Mouse (Mus musculus): ENCODE measurements around the gene H2-DMb1. TPM values are rescaled to one million over a fixed set of nuclear protein-coding genes. Genes with fewer than 3 reads are reported as not detected.

H2-DMb1 gene
- total and polyA plus RNA-seq, 3 experiments, result 60.7 to 147 (median 102) TPM

DNA sequence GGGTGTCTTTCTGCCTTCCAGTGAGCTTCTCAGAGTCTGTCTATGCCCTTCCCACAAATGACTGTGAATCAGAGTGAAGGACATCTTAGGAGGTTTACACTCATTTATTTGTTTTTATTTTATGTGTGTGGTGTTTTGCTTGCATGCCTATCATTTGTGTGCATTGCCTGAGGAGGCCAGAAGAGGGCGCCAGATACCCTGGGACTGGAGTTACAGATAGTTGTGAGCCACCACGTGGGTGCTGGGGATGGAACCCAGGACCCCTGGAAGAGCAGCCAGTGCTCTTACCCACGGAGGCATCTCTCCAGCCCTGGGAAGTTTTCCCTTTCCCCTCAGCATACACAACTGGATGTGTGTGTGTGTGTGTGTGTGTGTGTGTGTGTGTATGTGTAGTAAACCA, 56.8 kb downstream of the H2-DMb1 start:
- Histone ChIP-seq H3K79me2 (replicated peaks; ENCODE audit: control insufficient read depth, extremely low read depth, insufficient read depth, poor library complexity, severe bottlenecking) (peaks cover 23% of the 10 kb centered on the region), H3K4me3 (replicated peaks in 1 of 3; ENCODE audit: low read depth in 2 of 3, low read length in 2 of 3, poor library complexity in 1 of 3) (no peak overlapping the region), H3K4me1 (ENCODE audit: control insufficient read depth in 1 of 2, insufficient read depth in 2 of 2) (peaks cover 6 to 25% of the 10 kb centered on the region in 2 experiments), H3K27me3 (replicated peaks) (no peaks in the 10 kb centered on the region), H3K4me2 (ENCODE audit: insufficient read depth, low read depth, poor library complexity, severe bottlenecking) (no peak overlapping the region), H3K27ac (ENCODE audit: insufficient read depth, low read depth) (no peak overlapping the region), H3K9ac (ENCODE audit: insufficient read depth, low read depth) (no peak overlapping the region), H3K36me3 (replicated peaks in 1 of 2; ENCODE audit: control insufficient read depth in 1 of 2, insufficient read depth in 1 of 2, low read length in 1 of 2) (peaks cover 67 to 80% of the 10 kb centered on the region in 2 experiments), H3K9me3 (replicated peaks; ENCODE audit: low read length) (peaks cover 8% of the 10 kb centered on the region)
- dilution Hi-C loops (cut with MboI; ENCODE audit: extremely low pct_ligation_motif_present, extremely low pct_unique_long_range_greater_than_20kb, low sequenced_read_pairs), result no loop called here
- no peak for TF ChIP-seq TBP (conservative IDR thresholded peaks at IDR 0.05; ENCODE audit: low read depth, low read length)
- no peak for TF ChIP-seq USF2 (conservative IDR thresholded peaks at IDR 0.05; ENCODE audit: low read depth, low read length)
- peak; percentile 27 to 45; a peak in 3 of 4 replicates for TF ChIP-seq CTCF (conservative IDR thresholded peaks at IDR 0.05 in 1 of 2, IDR thresholded peaks at IDR 0.05 in 1 of 2; ENCODE audit: low read depth in 2 of 2, low read length in 2 of 2)
- TF ChIP-seq PAX5 (IDR thresholded peaks at IDR 0.05; ENCODE audit: low read length), result no peak
- in situ Hi-C loops (cut with MboI; ENCODE audit: low pct_ligation_motif_present, low pct_unique_long_range_greater_than_20kb, low sequenced_read_pairs), result loop anchor here (5.0 kb wide), 1 partner anchor 32 kb away; no protein-coding TSS in a partner anchor
- no peak for DNase-seq (ENCODE audit: extremely low read depth)

Other genes starting within 250 kb of the H2-DMb1 start
Only the 20 nearest of the 32 such genes appear.
- 302 and 359 TPM in 2 replicates for gene Rps18, start 197.1 kb upstream of the H2-DMb1 start, total RNA-seq (2012; rRNA removed)
- 205 and 246 TPM in 2 replicates for gene Rps18, start 197.1 kb upstream of the H2-DMb1 start, total RNA-seq (2014; rRNA removed)
- 913 and 991 TPM in 2 replicates for gene Rps18, start 197.1 kb upstream of the H2-DMb1 start, polyA plus RNA-seq (2012; ENCODE audit: insufficient read length, low read depth)
- 1,488 and 1,753 TPM in 2 replicates for gene H2-K1, start 152.7 kb upstream of the H2-DMb1 start, total RNA-seq (2012; rRNA removed)
- gene H2-K1, start 152.7 kb upstream of the H2-DMb1 start, total RNA-seq (2014; rRNA removed), result 1,386 and 1,734 TPM in 2 replicates
- gene H2-K1, start 152.7 kb upstream of the H2-DMb1 start, polyA plus RNA-seq (2012; ENCODE audit: insufficient read length, low read depth), result 2,472 and 2,496 TPM in 2 replicates
- gene Ring1, start 128.4 kb upstream of the H2-DMb1 start, total RNA-seq (2012; rRNA removed), result 8.6 and 11.9 TPM in 2 replicates
- gene Ring1, start 128.4 kb upstream of the H2-DMb1 start, total RNA-seq (2014; rRNA removed), result 11.5 and 13.7 TPM in 2 replicates
- gene Ring1, start 128.4 kb upstream of the H2-DMb1 start, polyA plus RNA-seq (2012; ENCODE audit: insufficient read length, low read depth), result 18.0 and 23.1 TPM in 2 replicates
- 44.8 and 47.1 TPM in 2 replicates for gene H2-Ke6, start 125.0 kb upstream of the H2-DMb1 start, total RNA-seq (2012; rRNA removed)
- 20.4 and 20.8 TPM in 2 replicates for gene H2-Ke6, start 125.0 kb upstream of the H2-DMb1 start, total RNA-seq (2014; rRNA removed)
- 31.7 and 34.5 TPM in 2 replicates for gene H2-Ke6, start 125.0 kb upstream of the H2-DMb1 start, polyA plus RNA-seq (2012; ENCODE audit: insufficient read length, low read depth)
- 116 and 160 TPM in 2 replicates for gene Slc39a7, start 121.4 kb upstream of the H2-DMb1 start, total RNA-seq (2012; rRNA removed)
- 96.8 and 97.2 TPM in 2 replicates for gene Slc39a7, start 121.4 kb upstream of the H2-DMb1 start, total RNA-seq (2014; rRNA removed)
- gene Slc39a7, start 121.4 kb upstream of the H2-DMb1 start, polyA plus RNA-seq (2012; ENCODE audit: insufficient read length, low read depth), result 105 and 108 TPM in 2 replicates
- gene Rxrb, start 121.3 kb upstream of the H2-DMb1 start, total RNA-seq (2012; rRNA removed), result 42.7 and 47.7 TPM in 2 replicates
- gene Rxrb, start 121.3 kb upstream of the H2-DMb1 start, total RNA-seq (2014; rRNA removed), result 27.0 and 27.4 TPM in 2 replicates
- gene Rxrb, start 121.3 kb upstream of the H2-DMb1 start, polyA plus RNA-seq (2012; ENCODE audit: insufficient read length, low read depth), result 36.9 and 41.4 TPM in 2 replicates
- gene Col11a2, start 113.6 kb upstream of the H2-DMb1 start, total RNA-seq (2012; rRNA removed), result 6.0 and 7.6 TPM in 2 replicates
- gene Col11a2, start 113.6 kb upstream of the H2-DMb1 start, total RNA-seq (2014; rRNA removed), result 3.0 and 4.5 TPM in 2 replicates
- 5.8 and 7.2 TPM in 2 replicates for gene Col11a2, start 113.6 kb upstream of the H2-DMb1 start, polyA plus RNA-seq (2012; ENCODE audit: insufficient read length, low read depth)
- gene H2-Oa, start 60.7 kb upstream of the H2-DMb1 start, total RNA-seq (2012; rRNA removed), result 16.1 and 21.5 TPM in 2 replicates
- 32.8 and 42.7 TPM in 2 replicates for gene H2-Oa, start 60.7 kb upstream of the H2-DMb1 start, total RNA-seq (2014; rRNA removed)
- gene H2-Oa, start 60.7 kb upstream of the H2-DMb1 start, polyA plus RNA-seq (2012; ENCODE audit: insufficient read length, low read depth), result 30.5 and 40.4 TPM in 2 replicates
- gene H2-DMa, start 33.5 kb upstream of the H2-DMb1 start, total RNA-seq (2012; rRNA removed), result 67.7 and 77.4 TPM in 2 replicates
- gene H2-DMa, start 33.5 kb upstream of the H2-DMb1 start, total RNA-seq (2014; rRNA removed), result 114 and 119 TPM in 2 replicates
- gene H2-DMa, start 33.5 kb upstream of the H2-DMb1 start, polyA plus RNA-seq (2012; ENCODE audit: insufficient read length, low read depth), result 82.5 and 112 TPM in 2 replicates
- 101 and 125 TPM in 2 replicates for gene Brd2, start 30.4 kb upstream of the H2-DMb1 start, total RNA-seq (2012; rRNA removed)
- 137 and 141 TPM in 2 replicates for gene Brd2, start 30.4 kb upstream of the H2-DMb1 start, total RNA-seq (2014; rRNA removed)
- 247 and 252 TPM in 2 replicates for gene Brd2, start 30.4 kb upstream of the H2-DMb1 start, polyA plus RNA-seq (2012; ENCODE audit: insufficient read length, low read depth)
- 107 and 135 TPM in 2 replicates for gene H2-DMb2, start 9.8 kb upstream of the H2-DMb1 start, total RNA-seq (2012; rRNA removed)
- gene H2-DMb2, start 9.8 kb upstream of the H2-DMb1 start, total RNA-seq (2014; rRNA removed), result 173 and 199 TPM in 2 replicates
- gene H2-DMb2, start 9.8 kb upstream of the H2-DMb1 start, polyA plus RNA-seq (2012; ENCODE audit: insufficient read length, low read depth), result 161 and 175 TPM in 2 replicates
- gene Tap1, start 34.5 kb downstream of the H2-DMb1 start, total RNA-seq (2012; rRNA removed), result 164 and 184 TPM in 2 replicates
- gene Tap1, start 34.5 kb downstream of the H2-DMb1 start, total RNA-seq (2014; rRNA removed), result 90.1 and 102 TPM in 2 replicates
- gene Tap1, start 34.5 kb downstream of the H2-DMb1 start, polyA plus RNA-seq (2012; ENCODE audit: insufficient read length, low read depth), result 157 and 161 TPM in 2 replicates
- gene Psmb9, start 34.7 kb downstream of the H2-DMb1 start, total RNA-seq (2012; rRNA removed), result 435 and 547 TPM in 2 replicates
- gene Psmb9, start 34.7 kb downstream of the H2-DMb1 start, total RNA-seq (2014; rRNA removed), result 156 and 159 TPM in 2 replicates
- 192 and 196 TPM in 2 replicates for gene Psmb9, start 34.7 kb downstream of the H2-DMb1 start, polyA plus RNA-seq (2012; ENCODE audit: insufficient read length, low read depth)
- gene Psmb8, start 44.6 kb downstream of the H2-DMb1 start, total RNA-seq (2012; rRNA removed), result 989 and 1,092 TPM in 2 replicates
- 846 and 857 TPM in 2 replicates for gene Psmb8, start 44.6 kb downstream of the H2-DMb1 start, total RNA-seq (2014; rRNA removed)
- 652 and 654 TPM in 2 replicates for gene Psmb8, start 44.6 kb downstream of the H2-DMb1 start, polyA plus RNA-seq (2012; ENCODE audit: insufficient read length, low read depth)
- 110 and 116 TPM in 2 replicates for gene Tap2, start 50.5 kb downstream of the H2-DMb1 start, total RNA-seq (2012; rRNA removed)
- gene Tap2, start 50.5 kb downstream of the H2-DMb1 start, total RNA-seq (2014; rRNA removed), result 54.8 and 62.2 TPM in 2 replicates
- 121 and 124 TPM in 2 replicates for gene Tap2, start 50.5 kb downstream of the H2-DMb1 start, polyA plus RNA-seq (2012; ENCODE audit: insufficient read length, low read depth)
- gene H2-Ob, start 85.8 kb downstream of the H2-DMb1 start, total RNA-seq (2012; rRNA removed), result 8.4 and 13.7 TPM in 2 replicates
- gene H2-Ob, start 85.8 kb downstream of the H2-DMb1 start, total RNA-seq (2014; rRNA removed), result 31.9 and 39.7 TPM in 2 replicates
- gene H2-Ob, start 85.8 kb downstream of the H2-DMb1 start, polyA plus RNA-seq (2012; ENCODE audit: insufficient read length, low read depth), result 19.9 and 27.2 TPM in 2 replicates
- gene H2-Ab1, start 104.6 kb downstream of the H2-DMb1 start, total RNA-seq (2012; rRNA removed), result 114 and 158 TPM in 2 replicates
- 105 and 119 TPM in 2 replicates for gene H2-Ab1, start 104.6 kb downstream of the H2-DMb1 start, total RNA-seq (2014; rRNA removed)
- 634 and 699 TPM in 2 replicates for gene H2-Ab1, start 104.6 kb downstream of the H2-DMb1 start, polyA plus RNA-seq (2012; ENCODE audit: insufficient read length, low read depth)
- 385 and 450 TPM in 2 replicates for gene H2-Aa, start 134.8 kb downstream of the H2-DMb1 start, total RNA-seq (2012; rRNA removed)
- 481 and 488 TPM in 2 replicates for gene H2-Aa, start 134.8 kb downstream of the H2-DMb1 start, total RNA-seq (2014; rRNA removed)
- 930 and 958 TPM in 2 replicates for gene H2-Aa, start 134.8 kb downstream of the H2-DMb1 start, polyA plus RNA-seq (2012; ENCODE audit: insufficient read length, low read depth)
- 574 and 629 TPM in 2 replicates for gene H2-Eb1, start 152.8 kb downstream of the H2-DMb1 start, total RNA-seq (2012; rRNA removed)
- gene H2-Eb1, start 152.8 kb downstream of the H2-DMb1 start, total RNA-seq (2014; rRNA removed), result 511 and 534 TPM in 2 replicates
- gene H2-Eb1, start 152.8 kb downstream of the H2-DMb1 start, polyA plus RNA-seq (2012; ENCODE audit: insufficient read length, low read depth), result 898 and 899 TPM in 2 replicates
- 5.8 and 6.8 TPM in 2 replicates for gene H2-Eb2, start 172.6 kb downstream of the H2-DMb1 start, total RNA-seq (2012; rRNA removed)
- gene H2-Eb2, start 172.6 kb downstream of the H2-DMb1 start, total RNA-seq (2014; rRNA removed), result 10.9 and 12.2 TPM in 2 replicates
- gene H2-Eb2, start 172.6 kb downstream of the H2-DMb1 start, polyA plus RNA-seq (2012; ENCODE audit: insufficient read length, low read depth), result 10.2 and 11.4 TPM in 2 replicates